Mouse (Mus musculus) testis, adult 2 months (tissue): ENCODE measurements around the gene Cldn9.

Experiments used
- CTCF ChIP-seq: fragments of 200-500 bp; IDR thresholded peaks from 2 replicates; pipeline ENCODE4 v1.5.1; 2012; ENCODE audit warnings: low read depth, mild to moderate bottlenecking, inconsistent platforms, low read length, moderate library complexity; ENCODE audit not compliant: control insufficient read depth, insufficient read depth, insufficient replicate concordance
- POLR2A ChIP-seq: fragments of 200-500 bp; IDR thresholded peaks from 2 replicates; pipeline ENCODE4 v1.6.1; 2012; ENCODE audit warnings: low read depth, mild to moderate bottlenecking, inconsistent platforms, low read length, moderate library complexity; ENCODE audit not compliant: control insufficient read depth

DNA sequence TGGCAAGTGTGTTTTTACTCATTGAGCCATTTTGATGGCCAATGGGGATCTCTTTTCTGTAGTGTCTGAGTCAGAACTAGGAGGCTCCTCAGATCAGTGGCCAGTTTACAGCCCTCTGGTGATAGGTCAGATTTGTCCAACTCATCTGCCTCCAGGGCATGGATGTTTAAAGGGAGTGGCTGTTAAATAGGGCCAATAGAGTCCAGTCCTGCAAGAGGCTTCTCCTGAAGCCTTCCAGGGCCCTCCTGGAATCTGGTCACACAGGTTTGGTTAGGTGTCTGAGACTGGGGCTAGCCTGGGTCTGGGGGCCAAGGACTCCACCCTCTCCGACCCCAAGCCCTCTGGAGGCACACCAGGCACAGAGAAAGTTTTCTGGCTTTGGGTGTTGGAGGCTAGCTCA, 10.7 kb upstream of the Cldn9 start:
- TF ChIP-seq CTCF (no peak), POLR2A (no peak)
